Comparison of ENCODE assay signal across 8 mouse cellular contexts in the genomic region with DNA sequence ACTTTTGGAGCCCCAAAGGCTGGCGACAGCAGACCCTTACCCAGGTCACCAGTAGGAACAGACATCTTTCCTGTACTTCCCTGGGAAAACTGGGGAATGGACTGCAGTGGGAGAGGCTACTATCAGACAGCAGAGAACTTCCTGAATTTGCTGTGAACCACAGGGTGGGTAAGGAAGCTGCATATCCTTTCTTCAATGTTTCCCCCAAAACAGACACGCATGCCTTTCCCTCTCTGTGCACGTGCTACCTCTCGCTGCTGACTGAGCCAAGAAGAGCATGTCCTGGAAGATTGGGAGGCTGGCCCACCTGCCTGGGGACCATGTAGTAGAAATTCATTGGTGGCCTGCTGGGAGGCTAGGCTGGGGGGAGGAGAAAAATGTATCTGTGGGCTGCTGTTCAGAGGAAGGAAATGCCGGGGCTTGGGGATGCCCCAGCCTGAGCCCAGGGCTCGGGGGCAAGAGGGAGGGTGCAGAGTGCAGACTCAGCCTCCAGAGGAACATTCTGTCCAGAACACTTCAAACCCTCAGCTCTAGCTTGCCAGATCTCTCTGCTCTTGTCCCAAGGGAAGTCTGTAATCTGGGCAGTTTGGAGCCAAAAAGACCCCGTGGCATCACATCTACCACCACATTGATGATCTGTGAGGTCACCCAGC.
DNase-seq lines count a peak whose midpoint lies in the region; ATAC-seq and TF ChIP-seq lines count a peak whose summit lies in the region.

No protein-coding gene starts in this region.

- intact Hi-C loops in gastrocnemius, adult 2 months (cut with DNase I) = loop anchor here (2.0 to 5.0 kb wide), 2 partner anchors 35 to 61 kb away; no protein-coding TSS in a partner anchor

- H3K27ac ChIP-seq in gastrocnemius, adult 2 months = peak overlapping the region; percentile 97
- H3K27ac ChIP-seq in kidney, embryonic 15.5 days = peak overlapping the region; percentile 85

- H3K27me3 ChIP-seq in kidney, embryonic 15.5 days = no peaks in the 10 kb centered on the region

- no peak for ATAC-seq in kidney, embryonic 15.5 days (replicated peaks; ENCODE audit: low FRiP score)
- no peak for ATAC-seq in erythroblast, adult 5-6 weeks (replicated peaks; ENCODE audit: low FRiP score, poor library complexity, severe bottlenecking)

- no peak overlapping the region for H3K4me2 ChIP-seq in kidney, embryonic 15.5 days

- peaks cover 39% of the 10 kb centered on the region for H3K4me1 ChIP-seq in kidney, embryonic 15.5 days

- WGBS in kidney, embryonic 15.5 days = 59% methylated on average over 7 of the region's 7 CpGs

- no peaks in the 10 kb centered on the region for H3K9me3 ChIP-seq in kidney, embryonic 15.5 days (replicated peaks)

- peak; percentile 78 for DNase-seq in gastrocnemius, adult 2 months
- DNase-seq in gastrocnemius, postnatal 4 days (ENCODE audit: low spot score in 2 of 2) = no peak
- peak; percentile 81 to 91 for DNase-seq in heart, adult 18-20 months
- peak; percentile 86 for DNase-seq in lung, postnatal 36 days
- no peak for DNase-seq in layer of hippocampus, adult 9-11 months
- DNase-seq in cerebellum, adult 18-20 months = no peak

- H3K4me3 ChIP-seq in gastrocnemius, adult 2 months = peak overlapping the region; percentile 61
- no peak overlapping the region for H3K4me3 ChIP-seq in kidney, embryonic 15.5 days (replicated peaks)

- no peak overlapping the region for H3K9ac ChIP-seq in kidney, embryonic 15.5 days

- H3K36me3 ChIP-seq in kidney, embryonic 15.5 days = peaks cover 16% of the 10 kb centered on the region

- no peak for TF ChIP-seq CTCF in gastrocnemius, adult 2 months (IDR thresholded peaks at IDR 0.05)

Comparison
In these comparisons a context has a peak if more than half of its experiments do, and no peak if none do; other contexts are left out.
1. DNase-seq: peak in gastrocnemius, adult 2 months (single experiment), heart, adult 18-20 months (2 of 2) and lung, postnatal 36 days (single experiment); none in gastrocnemius, postnatal 4 days (0 of 2), layer of hippocampus, adult 9-11 months (single experiment) and cerebellum, adult 18-20 months (0 of 2).